Mouse (Mus musculus) MEL (cell line): ENCODE results near the gene Ppip5k1. TPM values are rescaled to one million over a fixed set of nuclear protein-coding genes. Genes with fewer than 3 reads are reported as not detected.

Experiments used
- DNase-seq: peaks from one replicate; pipeline ENCODE4 v3.0.0; 2011; ENCODE audit warnings: low read depth, low spot score
- H3K27ac ChIP-seq: 2 replicates; pipeline ENCODE4 v1.5.1; 2012; ENCODE audit warnings: low read depth, mild to moderate bottlenecking, control low read depth, low read length, moderate library complexity; ENCODE audit not compliant: control insufficient read depth
- H3K27me3 ChIP-seq, 2 experiments: fragments of 150-350 bp in 1 of 2; sonication (generic) in 1 of 2; 2 replicates each; pipeline ENCODE4 v1.6.1; 2012; ENCODE audit warnings: low read length in 2 of 2, mild to moderate bottlenecking in 2 of 2, improper control_type of control experiment in 1 of 2, moderate library complexity in 1 of 2; ENCODE audit not compliant: insufficient read depth in 2 of 2, control insufficient read depth in 1 of 2
- H3K36me3 ChIP-seq, 2 experiments: 2 replicates each; pipeline ENCODE4 v1.6.1; 2012 to 2014; ENCODE audit warnings: low read length in 2 of 2, improper control_type of control experiment in 1 of 2, inconsistent platforms in 1 of 2, mild to moderate bottlenecking in 1 of 2; ENCODE audit not compliant: insufficient read depth in 2 of 2, control insufficient read depth in 1 of 2
- H3K4me1 ChIP-seq, 2 experiments: fragments of 150-350 bp in 1 of 2; sonication (generic) in 1 of 2; 2 replicates each; pipeline ENCODE4 v1.6.1; 2012; ENCODE audit warnings: low read length in 2 of 2, improper control_type of control experiment in 1 of 2, mild to moderate bottlenecking in 1 of 2; ENCODE audit not compliant: insufficient read depth in 2 of 2, control insufficient read depth in 1 of 2
- H3K4me3 ChIP-seq, 2 experiments: fragments of 150-350 bp in 1 of 2; sonication (generic) in 1 of 2; 2 replicates each; pipeline ENCODE4 v1.5.1; 2012; ENCODE audit warnings: low read depth in 2 of 2, low read length in 2 of 2, mild to moderate bottlenecking in 2 of 2, moderate library complexity in 2 of 2, control low read depth in 1 of 2, improper control_type of control experiment in 1 of 2; ENCODE audit not compliant: control insufficient read depth in 1 of 2, insufficient read depth in 1 of 2
- H3K79me2 ChIP-seq: 2 replicates; pipeline ENCODE4 v1.6.1; 2012; ENCODE audit warnings: mild to moderate bottlenecking, low read length, moderate library complexity; ENCODE audit not compliant: control insufficient read depth, poor library complexity, insufficient read depth
- H3K9ac ChIP-seq: 2 replicates; pipeline ENCODE4 v1.6.1; 2012; ENCODE audit warnings: low read depth, mild to moderate bottlenecking, control low read depth, low read length, moderate library complexity; ENCODE audit not compliant: control insufficient read depth, poor library complexity, severe bottlenecking
- H3K9me3 ChIP-seq: fragments of 150-350 bp; sonication (generic); replicated peaks from 2 replicates; pipeline ENCODE4 v1.6.1; 2012; ENCODE audit warnings: mild to moderate bottlenecking, low read length, improper control_type of control experiment, moderate library complexity; ENCODE audit not compliant: insufficient read depth
- BHLHE40 ChIP-seq: IDR thresholded peaks from 2 replicates; pipeline ENCODE4 v1.6.1; 2012; ENCODE audit warnings: low read depth, mild to moderate bottlenecking, inconsistent platforms, low read length, improper control_type of control experiment, borderline replicate concordance
- CHD1 ChIP-seq: IDR thresholded peaks from 2 replicates; pipeline ENCODE4 v1.6.1; 2012; ENCODE audit warnings: low read depth, mild to moderate bottlenecking, inconsistent platforms, low read length, improper control_type of control experiment
- CTCF ChIP-seq, 3 experiments: IDR thresholded peaks in 2 of 3; conservative IDR thresholded peaks in 1 of 3; 2 replicates each; pipeline ENCODE4 v1.5.1; 2011 to 2012; ENCODE audit warnings: low read length in 3 of 3, low read depth in 2 of 3, mild to moderate bottlenecking in 2 of 3, improper control_type of control experiment in 1 of 3, inconsistent platforms in 1 of 3, mixed read lengths in 1 of 3, moderate library complexity in 1 of 3; ENCODE audit not compliant: control insufficient read depth in 1 of 3, insufficient read depth in 1 of 3, poor library complexity in 1 of 3, severe bottlenecking in 1 of 3
- E2F4 ChIP-seq: IDR thresholded peaks from 2 replicates; pipeline ENCODE4 v1.6.1; 2011; ENCODE audit warnings: low read depth, low read length, improper control_type of control experiment, borderline replicate concordance
- ELF1 ChIP-seq: IDR thresholded peaks from 2 replicates; pipeline ENCODE4 v1.6.1; 2014; ENCODE audit warnings: low read depth, mild to moderate bottlenecking, inconsistent platforms, low read length, improper control_type of control experiment, moderate library complexity
- GATA1 ChIP-seq: IDR thresholded peaks from 2 replicates; pipeline ENCODE4 v1.6.1; 2011; ENCODE audit warnings: low read depth, low read length, improper control_type of control experiment
- JUND ChIP-seq: IDR thresholded peaks from 2 replicates; pipeline ENCODE4 v1.6.1; 2011; ENCODE audit warnings: low read depth, mild to moderate bottlenecking, improper control_type of control experiment, low read length
- KAT2A ChIP-seq: conservative IDR thresholded peaks from 2 replicates; pipeline ENCODE4 v1.6.1; 2012; ENCODE audit warnings: low read depth, low read length, improper control_type of control experiment, inconsistent platforms
- MAFK ChIP-seq: IDR thresholded peaks from 2 replicates; pipeline ENCODE4 v1.6.1; 2011; ENCODE audit warnings: low read depth, mild to moderate bottlenecking, low read length, improper control_type of control experiment, borderline replicate concordance
- MYB ChIP-seq: IDR thresholded peaks from 2 replicates; pipeline ENCODE4 v1.6.1; 2011; ENCODE audit warnings: mild to moderate bottlenecking, low read depth, low read length, improper control_type of control experiment
- MYC ChIP-seq: IDR thresholded peaks from 2 replicates; pipeline ENCODE4 v1.6.1; 2011; ENCODE audit warnings: low read depth, mild to moderate bottlenecking, low read length, improper control_type of control experiment, moderate library complexity
- NRF1 ChIP-seq: IDR thresholded peaks from 2 replicates; pipeline ENCODE4 v1.6.1; 2014; ENCODE audit warnings: low read depth, mild to moderate bottlenecking, inconsistent platforms, low read length, improper control_type of control experiment, moderate library complexity; ENCODE audit not compliant: poor library complexity, insufficient read depth, severe bottlenecking
- POLR2AphosphoS2 ChIP-seq: IDR thresholded peaks from 2 replicates; pipeline ENCODE4 v1.6.1; 2011; ENCODE audit warnings: low read length, improper control_type of control experiment
- POLR2AphosphoS5 ChIP-seq: IDR thresholded peaks from 2 replicates; pipeline ENCODE4 v1.6.1; 2012; ENCODE audit warnings: low read depth, borderline replicate concordance, mild to moderate bottlenecking, inconsistent platforms, low read length, moderate library complexity, mixed read lengths
- RAD21 ChIP-seq: IDR thresholded peaks from 2 replicates; pipeline ENCODE4 v1.6.1; 2011; ENCODE audit warnings: mild to moderate bottlenecking, low read depth, low read length, improper control_type of control experiment
- RCOR1 ChIP-seq: IDR thresholded peaks from 2 replicates; pipeline ENCODE4 v1.6.1; 2012; ENCODE audit warnings: low read depth, mild to moderate bottlenecking, inconsistent platforms, low read length, improper control_type of control experiment
- SIN3A ChIP-seq: IDR thresholded peaks from 2 replicates; pipeline ENCODE4 v1.6.1; 2012; ENCODE audit warnings: low read length, improper control_type of control experiment, inconsistent platforms
- SMC3 ChIP-seq: IDR thresholded peaks from 2 replicates; pipeline ENCODE4 v1.6.1; 2011; ENCODE audit warnings: low read depth, low read length, improper control_type of control experiment
- TBP ChIP-seq: IDR thresholded peaks from 2 replicates; pipeline ENCODE4 v1.8.0; 2011; ENCODE audit warnings: low read depth, low read length, improper control_type of control experiment
- UBTF ChIP-seq: IDR thresholded peaks from 2 replicates; pipeline ENCODE4 v1.6.1; 2012; ENCODE audit warnings: low read depth, mild to moderate bottlenecking, inconsistent platforms, low read length, improper control_type of control experiment, moderate library complexity, borderline replicate concordance; ENCODE audit not compliant: insufficient read depth
- USF1 ChIP-seq: IDR thresholded peaks from 2 replicates; pipeline ENCODE4 v1.6.1; 2014; ENCODE audit warnings: low read depth, mild to moderate bottlenecking, inconsistent platforms, low read length, improper control_type of control experiment, moderate library complexity
- ZKSCAN1 ChIP-seq: IDR thresholded peaks from 2 replicates; pipeline ENCODE4 v1.6.1; 2012; ENCODE audit warnings: low read depth, mild to moderate bottlenecking, inconsistent platforms, low read length, improper control_type of control experiment, moderate library complexity
- ZNF384 ChIP-seq: IDR thresholded peaks from 2 replicates; pipeline ENCODE4 v1.6.1; 2012; ENCODE audit warnings: low read depth, mild to moderate bottlenecking, inconsistent platforms, low read length, improper control_type of control experiment
- polyA plus RNA-seq, 2 experiments: library from polyadenylated mRNA; stranded (reverse) in 1 of 2; unstranded in 1 of 2; fragments of >175 nt in 1 of 2; fragments of >200 nt in 1 of 2; gene quantifications; 2 replicates each; pipeline versions ENCODE4 v1.2.1 to v1.2.4; 2012; ENCODE audit warnings: low replicate concordance in 2 of 2, low read depth in 1 of 2; ENCODE audit not compliant: insufficient read length in 2 of 2, insufficient read depth in 1 of 2, missing spikeins in 1 of 2
- total RNA-seq: library from RNA; depleted of rRNA; stranded (reverse); fragments of 300-350 nt; gene quantifications from 2 replicates; pipeline ENCODE4 v1.2.3, GENCODE M21; 2012

Gene Ppip5k1
- total and polyA plus RNA-seq, 3 experiments: 10.4 to 14.8 TPM; not detected in 1

- Histone ChIP-seq H3K4me3 (no peak overlapping the region), H3K27me3 (no peaks in the 10 kb centered on the region)
- TF ChIP-seq RCOR1 (no peak), RAD21 (no peak), USF1 (no peak), ELF1 (no peak), CTCF (IDR thresholded peaks at IDR 0.05 in 2 of 3, conservative IDR thresholded peaks at IDR 0.05 in 1 of 3; ENCODE audit: control insufficient read depth in 1 of 3, insufficient read depth in 1 of 3, low read depth in 2 of 3, low read length in 3 of 3, poor library complexity in 1 of 3, severe bottlenecking in 1 of 3) (no peak), ZNF384 (no peak), ZKSCAN1 (no peak), CHD1 (no peak), KAT2A (no peak), TBP (no peak)
Observed at GRCm38 (mm10) chr2:121300036-121300435, 55.2 kb downstream of the Ppip5k1 start.

GRCm38 (mm10) chr2:121299471-121299870 lies 55.7 kb downstream of the Ppip5k1 start:
- H3K27me3 ChIP-seq: no peaks in the 10 kb centered on the region
- no peak overlapping the region for H3K9ac ChIP-seq
- no peak overlapping the region for H3K27ac ChIP-seq
- no peaks in the 10 kb centered on the region for H3K9me3 ChIP-seq
- no peak for DNase-seq
- no peaks in the 10 kb centered on the region for H3K36me3 ChIP-seq
- TF ChIP-seq MYB: no peak
- H3K4me3 ChIP-seq: no peak overlapping the region
- peaks cover 7 to 11% of the 10 kb centered on the region in 2 experiments; a peak in 3 of 4 replicates for H3K4me1 ChIP-seq
- H3K79me2 ChIP-seq: no peaks in the 10 kb centered on the region

More at GRCm38 (mm10) chr2:121300036-121300435, 55.2 kb downstream of the Ppip5k1 start:
- H3K9me3 ChIP-seq: no peaks in the 10 kb centered on the region
- DNase-seq: no peak
- peaks cover 3 to 8% of the 10 kb centered on the region in 2 experiments; a peak in 2 of 4 replicates for H3K4me1 ChIP-seq
- H3K79me2 ChIP-seq: no peaks in the 10 kb centered on the region
- no peak overlapping the region for H3K27ac ChIP-seq
- no peak overlapping the region for H3K9ac ChIP-seq
- H3K36me3 ChIP-seq: no peaks in the 10 kb centered on the region

GRCm38 (mm10) chr2:121298131-121298530 lies 57.1 kb downstream of the Ppip5k1 start:
- no peak for TF ChIP-seq ELF1
- TF ChIP-seq SIN3A: no peak
- TF ChIP-seq JUND: no peak
- no peak for TF ChIP-seq UBTF
- no peak for TF ChIP-seq POLR2AphosphoS2
- TF ChIP-seq RCOR1: no peak
- TF ChIP-seq MYC: no peak
- no peak for TF ChIP-seq CTCF (IDR thresholded peaks at IDR 0.05 in 2 of 3, conservative IDR thresholded peaks at IDR 0.05 in 1 of 3; ENCODE audit: control insufficient read depth in 1 of 3, insufficient read depth in 1 of 3, low read depth in 2 of 3, low read length in 3 of 3, poor library complexity in 1 of 3, severe bottlenecking in 1 of 3)
- no peak for TF ChIP-seq POLR2AphosphoS5
- TF ChIP-seq E2F4: no peak
- TF ChIP-seq ZNF384: no peak
- TF ChIP-seq BHLHE40: no peak
- TF ChIP-seq SMC3: no peak
- no peak for TF ChIP-seq GATA1
- no peak for TF ChIP-seq RAD21
- TF ChIP-seq MAFK: no peak
- TF ChIP-seq NRF1: no peak
- H3K4me3 ChIP-seq: no peak overlapping the region
- no peaks in the 10 kb centered on the region for H3K9me3 ChIP-seq
- no peak for DNase-seq
- peaks cover 7 to 14% of the 10 kb centered on the region in 2 experiments; a peak in 3 of 4 replicates for H3K4me1 ChIP-seq
- no peaks in the 10 kb centered on the region for H3K27me3 ChIP-seq
- H3K79me2 ChIP-seq: no peaks in the 10 kb centered on the region
- H3K9ac ChIP-seq: no peak overlapping the region
- no peak overlapping the region for H3K27ac ChIP-seq
- H3K36me3 ChIP-seq: no peaks in the 10 kb centered on the region; a peak in 1 of 4 replicates
